Mouse (Mus musculus): ENCODE measurements around the gene Sema6b. TPM values are rescaled to one million over a fixed set of nuclear protein-coding genes. Genes with fewer than 3 reads are reported as not detected.

Gene Sema6b
- polyA plus RNA-seq (2015; fragmentation: Nextera tagmentation; extraction: Ambion mirVana), result 10.5 and 11.7 TPM in 2 replicates

DNA sequence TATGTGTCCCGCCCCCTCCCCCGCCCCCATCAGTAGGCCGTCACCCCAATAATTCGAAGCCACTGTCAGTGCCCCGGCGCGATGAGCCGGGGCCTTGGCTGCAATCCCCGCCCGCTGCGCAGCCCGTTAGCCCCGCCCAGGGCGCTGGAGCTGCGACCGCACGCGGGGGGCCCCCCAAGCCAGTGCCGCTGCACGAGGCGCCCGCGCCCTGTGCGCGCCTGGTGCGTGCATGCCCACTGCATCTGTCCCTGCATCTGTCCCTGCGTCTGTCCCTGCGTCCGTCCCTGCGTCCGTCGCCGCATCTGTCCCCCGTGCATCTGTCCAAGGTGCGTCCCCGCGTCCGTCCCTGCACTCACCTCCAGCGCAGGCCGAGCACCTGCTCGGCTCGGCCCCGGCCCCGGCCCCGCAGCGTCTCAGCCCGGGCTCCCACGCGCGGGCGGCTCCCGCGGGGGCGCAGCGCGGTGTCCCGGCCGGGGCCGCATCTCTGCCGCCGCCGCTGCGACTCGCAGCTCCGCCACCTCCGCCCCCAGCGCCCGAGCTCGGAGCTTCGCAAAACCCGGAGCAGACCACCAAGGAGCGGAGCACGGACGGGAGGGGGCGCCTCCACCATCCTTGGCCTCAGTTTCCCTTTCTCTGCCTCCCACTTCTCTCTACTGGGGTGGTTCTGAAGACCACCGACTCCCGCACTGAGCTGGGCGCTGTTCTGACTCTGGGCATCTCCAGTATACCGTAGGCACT, at the start of gene Sema6b:
Sema6b (minus strand) TSS at position 486 of the 738 bp plus-strand sequence.
- Histone ChIP-seq H3K9me3 (no peaks in the 10 kb centered on the region), H3K4me3 (peak within 1 kb of the TSS; percentile 81), H3K27me3 (peaks cover 68% of the 10 kb centered on the region), H3K4me1 (replicated peaks) (peaks cover 63% of the 10 kb centered on the region), H3K27ac (peak within 1 kb of the TSS; percentile 90), H3K9ac (peak within 1 kb of the TSS; percentile 96), H3K4me2 (peak within 1 kb of the TSS; percentile 78), H3K36me3 (no peaks in the 10 kb centered on the region)
- 1% methylated on average over 71 of the region's 79 CpGs for WGBS
- ATAC-seq (ENCODE audit: low FRiP score), result peak; percentile 43

- no peak for ATAC-seq (ENCODE audit: low FRiP score)
- H3K36me3 ChIP-seq, result peaks cover 63% of the 10 kb centered on the region
- WGBS, result 29% methylated on average over 11 of the region's 11 CpGs
Measured at GRCm38 (mm10) chr17:56185281-56186141, 45.4 kb upstream of the Sema6b start.

GRCm38 (mm10) chr17:56183658-56184103, 43.5 kb upstream of the Sema6b start, which contains the start of gene Mydgf:
Gene Mydgf, minus strand, starts transcription at chr17:56183920.
- Histone ChIP-seq H3K27ac (peak within 1 kb of the TSS; percentile 85), H3K4me3 (peak within 1 kb of the TSS; percentile 84), H3K4me1 (replicated peaks) (peaks cover 32% of the 10 kb centered on the region), H3K36me3 (peaks cover 62% of the 10 kb centered on the region), H3K9ac (peak within 1 kb of the TSS; percentile 88), H3K9me3 (no peaks in the 10 kb centered on the region), H3K27me3 (no peaks in the 10 kb centered on the region), H3K4me2 (peak within 1 kb of the TSS; percentile 98)
- peak; percentile 95 for ATAC-seq (ENCODE audit: low FRiP score)
- under 1% methylated on average over 47 of the region's 47 CpGs for WGBS

More at GRCm38 (mm10) chr17:56185281-56186141, 45.4 kb upstream of the Sema6b start:
- Histone ChIP-seq H3K27ac (peak overlapping the region; percentile 70), H3K4me3 (no peak overlapping the region), H3K4me2 (0 out of 2 replicates have a peak overlapping the region, but pooled peaks have one; percentile 8), H3K4me1 (replicated peaks) (peaks cover 32% of the 10 kb centered on the region), H3K9ac (peak overlapping the region; percentile 43), H3K9me3 (no peaks in the 10 kb centered on the region), H3K27me3 (no peaks in the 10 kb centered on the region)

- H3K4me3 ChIP-seq, result peak overlapping the region; percentile 84
- H3K4me2 ChIP-seq, result peak overlapping the region; percentile 98
- no peaks in the 10 kb centered on the region for H3K27me3 ChIP-seq
- H3K9ac ChIP-seq, result peak overlapping the region; percentile 88
- H3K36me3 ChIP-seq, result peaks cover 59% of the 10 kb centered on the region
- ATAC-seq (ENCODE audit: low FRiP score), result peak; percentile 44
- peaks cover 32% of the 10 kb centered on the region for H3K4me1 ChIP-seq (replicated peaks)
- H3K27ac ChIP-seq, result peak overlapping the region; percentile 85
- no peaks in the 10 kb centered on the region for H3K9me3 ChIP-seq
- 3% methylated on average over 14 of the region's 14 CpGs for WGBS
Measured at GRCm38 (mm10) chr17:56182975-56183657, 43.0 kb upstream of the Sema6b start.

DNA sequence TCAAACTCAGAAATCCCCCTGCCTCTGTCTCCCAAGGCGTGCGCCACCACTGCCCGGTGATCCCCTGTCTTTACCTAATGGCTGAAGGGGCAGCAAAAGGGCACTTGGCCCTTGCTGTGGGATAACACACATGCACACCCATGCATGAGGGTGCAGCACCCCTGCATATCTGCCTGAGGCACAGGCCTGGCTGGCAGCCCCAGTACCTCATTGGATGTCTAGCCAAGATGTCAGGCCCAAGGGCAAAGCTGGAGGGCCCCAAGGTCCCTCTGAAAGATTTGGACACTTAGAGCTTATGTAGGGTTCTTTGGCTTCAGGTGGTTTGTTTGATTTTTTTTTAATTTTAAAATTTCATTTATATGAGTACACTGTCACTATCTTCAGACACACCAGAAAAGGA, 35.3 kb upstream of the Sema6b start:
- WGBS, result 95% methylated on average over 3 of the region's 3 CpGs
- H3K27ac ChIP-seq, result no peak overlapping the region
- H3K9me3 ChIP-seq, result no peaks in the 10 kb centered on the region
- peaks cover 9% of the 10 kb centered on the region for H3K4me1 ChIP-seq (replicated peaks)
- ATAC-seq (ENCODE audit: low FRiP score), result no peak
- H3K27me3 ChIP-seq, result no peaks in the 10 kb centered on the region
- H3K36me3 ChIP-seq, result peaks cover 63% of the 10 kb centered on the region
- no peak overlapping the region for H3K4me2 ChIP-seq
- no peak overlapping the region for H3K4me3 ChIP-seq
- H3K9ac ChIP-seq, result no peak overlapping the region

GRCm38 (mm10) chr17:56173401-56174046, 33.4 kb upstream of the Sema6b start:
- peaks cover 17% of the 10 kb centered on the region for H3K4me1 ChIP-seq (replicated peaks)
- H3K9me3 ChIP-seq, result no peaks in the 10 kb centered on the region
- no peaks in the 10 kb centered on the region for H3K27me3 ChIP-seq
- H3K4me3 ChIP-seq, result no peak overlapping the region
- WGBS, result 60% methylated on average over 10 of the region's 10 CpGs
- no peak overlapping the region for H3K9ac ChIP-seq
- no peak for ATAC-seq (ENCODE audit: low FRiP score)
- H3K4me2 ChIP-seq, result no peak overlapping the region
- H3K27ac ChIP-seq, result no peak overlapping the region
- peaks cover 46% of the 10 kb centered on the region for H3K36me3 ChIP-seq

GRCm38 (mm10) chr17:56171881-56172280, 31.7 kb upstream of the Sema6b start:
- whole genome bisulfite sequencing, result 94% methylated on average over 17 of the region's 17 CpGs
- Histone ChIP-seq H3K9ac (no peak overlapping the region), H3K4me1 (replicated peaks) (peaks cover 17% of the 10 kb centered on the region), H3K36me3 (peaks cover 32% of the 10 kb centered on the region), H3K27me3 (no peaks in the 10 kb centered on the region), H3K9me3 (no peaks in the 10 kb centered on the region), H3K4me2 (no peak overlapping the region), H3K4me3 (no peak overlapping the region), H3K27ac (no peak overlapping the region)
- ATAC-seq (ENCODE audit: low FRiP score), result no peak

GRCm38 (mm10) chr17:56171456-56171855, 31.3 kb upstream of the Sema6b start:
- ATAC-seq (ENCODE audit: low FRiP score), result no peak
- H3K27ac ChIP-seq, result 0 out of 2 replicates have a peak overlapping the region, but pooled peaks have one; percentile 49
- H3K36me3 ChIP-seq, result peaks cover 28% of the 10 kb centered on the region
- H3K9ac ChIP-seq, result no peak overlapping the region
- H3K9me3 ChIP-seq, result no peaks in the 10 kb centered on the region
- H3K27me3 ChIP-seq, result no peaks in the 10 kb centered on the region
- H3K4me1 ChIP-seq (replicated peaks), result peaks cover 17% of the 10 kb centered on the region
- WGBS, result 79% methylated on average over 9 of the region's 9 CpGs
- no peak overlapping the region for H3K4me2 ChIP-seq
- H3K4me3 ChIP-seq, result no peak overlapping the region

GRCm38 (mm10) chr17:56170636-56171035, 30.5 kb upstream of the Sema6b start:
- Histone ChIP-seq H3K4me3 (no peak overlapping the region), H3K9me3 (no peaks in the 10 kb centered on the region), H3K4me2 (0 out of 2 replicates have a peak overlapping the region, but pooled peaks have one; percentile 0), H3K27ac (peak overlapping the region; percentile 49), H3K4me1 (replicated peaks) (peaks cover 22% of the 10 kb centered on the region), H3K27me3 (no peaks in the 10 kb centered on the region), H3K9ac (peak overlapping the region; percentile 36; the same call in 1 of the 2 replicates), H3K36me3 (peaks cover 19% of the 10 kb centered on the region)
- ATAC-seq (ENCODE audit: low FRiP score), result peak; percentile 22; the same call in 1 of the 2 replicates
- 20% methylated on average over 10 of the region's 10 CpGs for WGBS

GRCm38 (mm10) chr17:56169830-56170229, 29.7 kb upstream of the Sema6b start:
- Histone ChIP-seq H3K9me3 (no peaks in the 10 kb centered on the region), H3K4me2 (no peak overlapping the region), H3K9ac (no peak overlapping the region), H3K36me3 (peaks cover 11% of the 10 kb centered on the region), H3K4me1 (replicated peaks) (peaks cover 26% of the 10 kb centered on the region), H3K27me3 (no peaks in the 10 kb centered on the region), H3K27ac (peak overlapping the region; percentile 49), H3K4me3 (no peak overlapping the region)
- 72% methylated on average over 6 of the region's 6 CpGs for WGBS
- no peak for ATAC-seq (ENCODE audit: low FRiP score)

GRCm38 (mm10) chr17:56165671-56166070, 25.5 kb upstream of the Sema6b start:
- Histone ChIP-seq H3K4me2 (peak overlapping the region; percentile 8; the same call in 1 of the 2 replicates), H3K27ac (peak overlapping the region; percentile 52; the same call in 1 of the 2 replicates), H3K9me3 (no peaks in the 10 kb centered on the region), H3K4me3 (no peak overlapping the region), H3K36me3 (no peaks in the 10 kb centered on the region), H3K27me3 (peaks cover 10% of the 10 kb centered on the region), H3K9ac (no peak overlapping the region), H3K4me1 (replicated peaks) (peaks cover 33% of the 10 kb centered on the region)
- WGBS, result 32% methylated on average over 11 of the region's 11 CpGs
- ATAC-seq (ENCODE audit: low FRiP score), result no peak
